Mouse (Mus musculus): ENCODE results near the gene Endod1.
"Not testable (repeated sequence)": the region's sequence is repeated elsewhere in the genome, so short reads cannot be mapped to it uniquely, and the experiment has no call there.

Gene Endod1

DNA sequence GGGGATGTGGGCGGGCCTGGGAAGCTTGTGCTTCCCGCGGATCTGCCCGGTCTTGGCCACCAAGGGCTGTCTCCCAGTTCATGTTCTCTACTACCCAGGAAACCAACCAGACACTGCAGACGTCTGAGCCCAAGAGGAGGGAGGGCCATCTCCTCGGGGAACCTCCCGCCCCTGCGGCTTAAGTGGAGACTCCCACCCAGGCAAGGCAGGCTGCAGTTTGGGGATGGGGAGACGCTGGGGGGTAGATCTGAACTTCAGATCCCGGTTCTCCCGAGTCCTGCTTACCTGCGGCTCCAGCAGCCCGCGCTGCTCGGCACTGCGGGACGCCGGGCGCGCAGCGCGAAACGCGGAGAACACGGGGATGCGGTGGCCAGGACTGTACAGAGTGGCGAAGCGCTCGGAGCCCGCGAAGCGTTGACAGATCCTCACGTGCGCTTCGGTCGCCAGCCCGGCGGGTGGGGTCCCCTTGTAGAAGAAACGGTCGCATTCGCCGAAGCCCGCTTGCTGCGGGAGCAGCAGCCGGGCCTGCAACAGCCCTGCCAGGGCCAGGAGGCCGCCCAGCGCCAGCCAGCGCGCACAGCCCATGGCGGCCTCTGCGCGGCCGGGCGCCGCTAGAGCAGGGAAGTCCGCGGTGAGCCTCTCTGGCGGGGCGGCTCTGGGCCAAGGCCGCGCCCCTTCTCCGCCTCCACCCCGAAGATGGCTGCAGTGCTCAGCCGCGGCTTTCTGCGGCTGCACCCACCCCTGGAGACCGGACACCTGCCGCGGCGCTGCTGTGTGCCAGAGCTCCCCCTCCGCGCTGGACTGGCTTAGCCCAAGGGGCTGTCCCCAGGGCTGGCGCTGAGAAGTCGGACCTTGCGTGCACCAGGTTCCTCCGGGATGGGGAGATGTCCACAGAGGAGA is 671 bp downstream of the Endod1 start:
- peak; percentile 74 for DNase-seq (ENCODE audit: low spot score)

DNA sequence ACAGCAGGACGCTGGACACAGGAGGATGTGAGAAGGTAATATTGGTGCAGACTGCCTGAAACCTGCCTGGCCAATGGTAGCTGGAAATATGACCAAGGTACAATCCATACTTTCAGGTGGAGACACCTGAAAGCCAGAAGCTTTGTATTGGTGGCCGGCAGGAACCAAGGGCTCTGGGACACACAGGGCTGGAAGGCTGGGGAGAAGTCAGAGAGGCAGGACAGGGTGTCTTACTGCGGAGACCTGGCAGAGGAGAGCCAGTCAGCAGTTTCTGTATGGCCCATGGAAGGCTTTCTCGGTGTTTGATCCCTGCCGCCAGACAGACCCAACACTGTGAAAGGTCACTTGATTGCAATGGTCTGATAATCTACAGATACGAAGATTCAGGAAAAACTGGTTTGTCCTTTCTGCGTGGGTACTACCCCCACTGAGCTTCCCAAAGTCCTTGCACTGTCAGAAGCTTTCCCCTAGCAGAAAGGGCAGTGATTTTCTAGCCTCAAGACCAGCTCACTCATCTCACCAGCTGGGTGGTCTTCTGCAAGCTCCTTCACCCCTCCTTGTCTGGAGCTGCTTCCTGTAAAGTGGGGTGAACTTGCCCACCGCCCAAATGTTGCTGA is 1.4 kb downstream of the Endod1 start:
- no peak for DNase-seq (ENCODE audit: low spot score)

DNA sequence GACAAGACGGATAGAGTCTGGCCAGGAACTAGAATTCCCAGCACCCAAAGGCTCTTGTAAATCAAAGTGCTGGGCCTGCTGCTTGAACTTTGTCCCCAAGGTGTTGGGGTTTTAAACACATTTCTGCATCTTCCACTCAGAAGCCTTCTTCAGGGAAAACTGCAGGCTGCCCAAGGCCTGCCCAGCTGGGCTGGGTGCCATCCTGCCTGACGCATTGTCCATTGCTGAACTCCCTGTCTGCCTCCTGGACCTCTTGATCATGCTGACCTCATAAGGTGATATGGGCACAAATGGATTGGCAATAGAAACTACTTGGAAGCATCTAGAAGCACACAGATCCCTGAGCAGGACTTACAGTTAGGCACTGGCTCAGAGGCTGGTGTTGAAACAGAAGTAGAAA is 3.2 kb downstream of the Endod1 start:
- no peak for DNase-seq (ENCODE audit: low spot score)

DNA sequence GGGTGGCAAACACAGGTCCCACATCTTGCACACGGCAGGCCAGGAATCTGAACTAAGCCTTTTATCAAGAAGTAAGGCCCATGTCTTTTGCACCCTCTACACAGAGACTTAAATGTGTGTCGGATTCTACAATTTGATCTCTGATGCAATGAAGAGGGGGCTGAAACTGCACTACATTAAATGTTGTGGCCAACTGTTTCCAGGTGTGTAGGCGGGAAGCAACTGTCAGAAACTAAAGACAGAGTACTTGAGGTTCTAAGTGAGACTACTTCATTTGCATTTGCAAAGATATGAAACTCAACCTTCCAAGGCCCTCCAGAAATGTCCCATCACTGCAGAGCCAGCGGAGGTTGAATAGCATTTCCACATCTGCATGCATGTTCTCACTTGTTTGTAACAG is 5.2 kb downstream of the Endod1 start:
- no peak for DNase-seq (ENCODE audit: low spot score)

DNA sequence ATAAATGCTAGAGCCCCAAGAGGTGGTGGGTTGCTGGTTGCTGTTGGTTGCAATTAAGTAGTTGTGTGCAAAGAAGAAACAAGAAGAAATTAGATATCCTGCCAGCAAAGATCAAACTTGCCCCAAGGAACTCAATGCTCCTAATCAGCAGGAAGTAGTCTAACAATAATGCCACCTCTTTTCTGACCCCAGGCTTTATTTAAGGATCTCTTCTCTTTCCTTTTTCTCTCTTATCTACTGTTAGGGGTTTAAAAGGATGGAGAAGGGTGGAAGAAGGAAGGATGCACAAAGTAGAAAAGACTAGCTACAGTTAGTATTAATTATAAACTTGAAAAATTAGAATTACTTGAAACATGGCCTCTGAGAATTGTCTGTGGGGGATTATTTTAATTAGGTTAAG is 8.9 kb downstream of the Endod1 start:
- no peak for DNase-seq (ENCODE audit: low spot score)

DNA sequence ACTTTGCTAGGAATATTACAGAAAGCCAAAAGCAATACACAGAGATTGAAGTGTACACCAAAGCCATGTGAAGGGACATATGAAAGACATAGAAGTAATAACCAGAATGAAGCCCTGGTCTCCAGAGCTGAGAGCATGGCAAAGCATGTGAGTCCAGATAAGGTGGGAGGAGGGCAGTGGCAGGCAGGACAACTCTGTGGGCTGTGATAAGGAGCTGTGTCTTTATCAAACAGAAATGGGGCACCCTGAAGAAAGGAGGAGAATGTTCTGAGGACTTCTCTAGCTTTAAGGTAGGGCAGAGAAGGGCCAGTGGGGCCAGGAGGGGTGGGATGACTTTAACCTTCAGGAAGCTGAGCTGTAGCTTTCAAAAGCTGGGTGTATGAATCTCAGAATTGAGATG is 12.0 kb downstream of the Endod1 start:
- peak; percentile 85 for DNase-seq (ENCODE audit: low spot score)

DNA sequence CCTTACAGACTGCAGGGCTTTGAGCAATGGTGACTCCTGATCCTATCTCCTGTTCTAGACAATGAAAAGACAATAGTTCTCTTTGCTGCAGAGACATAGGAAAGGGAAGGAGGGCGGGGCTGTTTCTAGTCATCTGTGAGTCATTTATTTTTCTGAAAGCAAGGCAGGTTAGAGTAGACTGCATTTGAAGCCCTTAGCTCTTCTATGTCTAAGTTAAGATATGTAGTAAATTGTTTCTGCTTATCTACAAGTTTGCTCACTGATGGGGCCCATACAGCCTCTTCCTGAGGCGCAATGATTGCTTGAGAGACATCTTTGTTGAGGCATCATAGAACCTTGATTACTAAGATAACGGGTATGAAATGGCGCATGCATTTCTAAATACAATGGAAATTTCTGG is 13.5 kb downstream of the Endod1 start:
- peak; percentile 45 for DNase-seq (ENCODE audit: low spot score)

DNA sequence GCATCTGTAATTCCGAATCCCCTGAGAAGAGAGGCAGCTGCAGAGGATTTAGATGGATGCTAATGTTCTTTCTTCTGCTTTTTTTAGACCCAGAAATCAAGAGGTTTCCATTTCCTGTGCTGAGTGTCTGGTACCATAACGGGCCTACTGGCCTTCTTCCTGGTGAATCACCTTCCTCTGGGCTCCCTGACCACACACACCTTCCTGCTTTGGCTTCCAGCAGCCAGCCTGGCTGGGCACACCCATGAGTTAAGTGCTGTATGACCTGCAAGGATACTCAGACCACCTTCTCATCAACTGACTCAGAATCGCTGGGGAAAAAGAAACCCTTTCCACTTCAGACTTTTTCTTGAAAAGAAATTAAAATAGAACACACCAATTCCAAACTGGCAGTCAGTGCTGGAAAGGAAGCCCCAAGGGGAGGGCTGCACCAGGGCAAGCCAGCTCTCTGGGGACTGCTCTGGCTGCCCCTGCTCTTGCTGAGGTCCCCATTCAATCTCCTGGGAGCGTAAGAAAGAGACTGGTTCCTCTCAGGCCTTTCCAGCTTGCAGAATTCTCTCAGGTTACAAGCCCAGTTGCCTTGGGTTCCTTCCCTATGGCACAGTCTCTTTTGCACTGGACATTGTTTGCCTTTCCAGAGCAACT is 15.7 kb downstream of the Endod1 start:
- no peak for DNase-seq (ENCODE audit: low spot score)

DNA sequence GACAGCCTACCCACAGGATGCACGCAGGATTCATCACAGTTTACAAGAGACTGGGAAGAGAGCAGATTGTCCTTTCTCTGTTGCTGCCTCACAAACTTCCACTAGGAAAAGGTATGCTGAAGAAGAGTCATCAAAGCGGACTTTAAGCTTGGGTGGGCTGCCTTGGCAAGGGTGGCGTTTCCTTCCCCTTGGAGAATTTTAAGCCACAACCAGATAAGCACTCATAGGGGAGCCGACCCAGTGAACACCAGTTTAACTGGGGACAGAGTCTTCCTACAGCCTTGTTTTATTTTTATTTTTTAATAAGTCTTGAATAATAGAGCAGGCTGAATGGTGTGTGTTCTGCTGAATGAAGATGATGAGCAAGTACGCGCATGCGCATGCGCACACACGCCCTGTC is 16.6 kb downstream of the Endod1 start:
- no peak for DNase-seq (ENCODE audit: low spot score)

DNA sequence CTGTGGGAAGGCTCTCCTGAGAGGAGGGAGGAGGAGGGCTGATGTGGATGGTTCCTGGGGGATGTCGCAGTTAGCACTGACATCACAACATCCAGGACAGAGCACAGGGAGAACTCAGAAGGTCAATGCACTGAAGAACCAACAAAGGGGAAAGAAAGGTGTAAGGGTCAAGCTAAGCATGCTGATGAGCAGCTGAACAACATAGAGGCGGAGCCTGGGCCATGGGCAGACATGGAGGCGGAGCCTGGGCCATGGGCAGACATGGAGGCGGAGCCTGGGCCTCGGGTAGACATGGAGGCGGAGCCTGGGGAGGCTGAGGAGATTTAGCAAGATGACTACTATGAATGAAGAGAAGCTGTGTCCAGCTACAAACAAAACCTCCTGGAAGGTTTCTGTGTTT is 17.8 kb downstream of the Endod1 start:
- DNase-seq (ENCODE audit: low spot score) = peak; percentile 65

DNA sequence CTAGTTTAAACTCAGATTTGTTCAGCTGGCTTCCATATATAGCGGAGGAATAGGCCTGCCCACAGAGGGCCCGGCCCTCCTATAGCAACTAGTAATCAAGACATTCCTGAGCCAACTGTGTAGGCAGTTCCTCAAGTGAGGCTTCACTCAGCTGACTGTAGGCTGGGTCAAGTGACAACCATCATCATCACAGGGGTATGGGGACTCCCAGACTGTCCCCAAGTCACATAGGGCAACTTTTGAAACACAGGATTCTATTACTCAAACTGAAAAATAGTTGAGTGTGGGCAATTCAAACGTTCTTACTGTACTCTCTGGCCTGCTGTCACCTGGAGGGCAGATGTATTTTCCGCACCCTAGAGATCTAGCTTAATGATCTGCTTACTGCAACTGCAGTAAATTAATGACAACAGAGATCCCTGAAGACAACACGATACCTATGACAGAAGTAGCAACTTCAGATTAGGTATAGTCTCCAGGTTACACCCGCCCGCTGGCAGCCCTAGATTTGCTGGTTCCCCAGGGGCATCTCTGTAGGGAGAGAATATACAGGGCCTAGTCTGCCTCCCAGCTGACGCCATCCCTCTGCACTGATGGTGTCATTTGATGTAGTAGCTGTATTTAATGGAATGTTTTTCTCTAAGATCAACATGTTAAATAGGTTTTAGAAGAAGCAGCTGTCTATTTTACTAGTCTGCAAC is 19.1 kb downstream of the Endod1 start:
- no peak for DNase-seq (ENCODE audit: low spot score)

DNA sequence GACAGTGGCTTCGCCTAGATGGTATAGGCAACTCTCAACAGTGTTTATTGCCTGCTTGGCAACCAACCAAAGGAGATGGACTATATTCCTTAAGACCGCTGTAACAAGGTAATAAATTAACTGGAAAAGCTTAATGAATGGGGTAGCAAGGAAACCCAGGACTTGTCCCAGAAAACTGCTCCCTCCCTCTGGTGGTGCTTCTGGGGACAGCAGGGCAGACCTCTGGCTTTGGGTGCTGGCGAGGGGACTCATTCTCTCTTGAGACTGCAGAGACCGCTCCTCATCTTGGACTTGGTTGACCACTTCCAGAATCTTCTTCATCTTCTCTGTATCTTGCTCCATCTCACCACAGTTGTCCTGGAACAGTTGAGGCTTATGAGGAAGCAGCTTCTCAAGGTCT is 24.3 kb downstream of the Endod1 start:
- DNase-seq (ENCODE audit: low spot score) = no peak

DNA sequence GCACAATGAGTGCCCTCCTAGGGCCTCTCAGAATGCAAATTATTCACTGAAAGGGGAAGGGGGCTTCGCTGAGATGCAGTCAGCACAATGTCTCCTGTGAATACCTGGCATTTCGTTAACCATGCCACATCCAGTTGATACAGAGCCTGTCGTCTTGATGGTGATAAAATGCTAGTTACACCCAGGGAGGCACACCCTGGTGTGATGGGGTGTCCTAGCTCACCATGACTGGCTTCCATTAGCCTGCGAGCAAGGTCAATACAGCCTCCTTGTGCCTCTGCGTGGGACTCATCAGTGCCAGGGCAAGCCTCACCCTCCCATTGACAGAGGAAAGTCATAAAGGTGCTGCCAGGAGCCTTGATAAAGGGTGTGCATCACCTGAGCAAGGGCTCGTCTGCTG is 26.5 kb downstream of the Endod1 start:
- no peak for DNase-seq (ENCODE audit: low spot score)

DNA sequence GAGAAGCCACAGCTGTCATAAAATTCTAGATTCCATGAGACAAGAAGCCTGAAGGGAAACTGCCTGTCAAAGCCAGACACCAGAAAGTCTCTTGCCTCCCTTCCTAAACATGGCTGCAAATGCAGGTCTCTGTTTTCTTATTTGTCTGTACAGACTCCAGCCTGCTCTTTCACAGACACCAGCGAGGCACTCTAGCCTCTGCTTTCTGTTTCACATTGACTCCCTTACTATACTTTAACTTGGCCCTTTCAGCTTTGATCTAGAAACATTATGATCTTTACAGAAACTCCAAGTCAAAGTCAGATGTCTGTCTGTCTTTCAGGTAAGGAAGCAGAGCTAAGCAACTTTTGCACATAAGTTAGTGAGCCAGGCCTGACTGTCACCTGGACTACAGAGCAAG is 29.0 kb downstream of the Endod1 start:
- no peak for DNase-seq (ENCODE audit: low spot score)

DNA sequence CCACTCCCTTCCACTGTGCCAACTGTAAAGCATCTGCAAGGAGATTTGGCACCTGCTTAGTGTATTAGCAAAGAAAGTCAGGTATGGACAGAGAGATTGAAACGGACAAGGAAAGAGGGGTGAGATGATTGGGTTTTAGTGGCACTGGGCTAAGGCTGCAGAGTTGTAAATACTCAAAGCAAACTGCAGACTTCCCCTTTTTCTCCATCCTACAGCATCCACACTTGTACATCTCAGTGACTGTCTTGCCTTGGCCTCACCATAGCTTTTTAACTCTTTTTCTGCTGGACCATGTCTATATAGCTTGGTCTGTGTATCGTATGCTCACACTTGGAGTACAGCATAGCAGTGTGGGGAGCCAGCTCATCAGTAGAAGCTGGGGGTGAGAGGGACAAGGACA is 30.5 kb downstream of the Endod1 start:
- no peak for DNase-seq (ENCODE audit: low spot score)

DNA sequence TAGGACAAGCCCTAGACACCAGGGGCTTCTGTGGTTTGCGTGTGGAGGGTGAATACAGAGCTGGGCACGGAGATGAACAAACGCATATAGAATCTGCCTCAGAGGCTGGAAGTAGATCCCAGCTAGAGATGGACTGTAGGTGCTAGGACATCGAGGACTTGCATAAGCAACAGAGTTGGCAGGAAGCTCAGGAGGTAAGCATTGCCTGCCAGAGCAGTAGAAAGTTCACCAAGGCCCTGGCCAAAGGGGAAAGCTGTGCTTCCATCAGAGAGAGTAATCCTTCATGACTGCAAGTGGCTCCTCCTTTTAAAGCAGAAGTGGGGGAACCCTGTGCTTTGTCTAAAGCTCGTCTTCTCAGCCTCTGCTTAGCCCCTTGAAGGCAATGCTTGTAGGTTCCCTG is 31.9 kb downstream of the Endod1 start:
- DNase-seq (ENCODE audit: low spot score) = no peak

DNA sequence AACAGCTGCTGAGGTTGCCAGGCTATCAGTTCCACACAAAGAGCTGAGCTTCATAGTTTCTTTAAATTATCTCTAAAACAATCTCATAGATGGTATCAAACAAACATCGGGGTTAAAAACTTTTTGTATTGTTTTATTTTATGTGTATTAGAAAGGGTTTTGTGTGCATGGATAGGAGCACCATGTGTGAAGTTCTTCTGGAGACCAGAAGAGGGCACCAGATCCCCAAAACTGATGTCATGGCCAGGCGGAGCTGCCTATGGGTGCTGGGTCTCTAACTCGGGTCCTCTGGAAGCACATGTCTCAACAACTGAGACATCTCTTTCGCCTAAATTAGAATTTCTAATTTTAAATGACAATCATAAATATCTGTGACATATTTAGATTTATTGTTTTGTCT is 32.9 kb downstream of the Endod1 start:
- peak; percentile 55 for DNase-seq (ENCODE audit: low spot score)

DNA sequence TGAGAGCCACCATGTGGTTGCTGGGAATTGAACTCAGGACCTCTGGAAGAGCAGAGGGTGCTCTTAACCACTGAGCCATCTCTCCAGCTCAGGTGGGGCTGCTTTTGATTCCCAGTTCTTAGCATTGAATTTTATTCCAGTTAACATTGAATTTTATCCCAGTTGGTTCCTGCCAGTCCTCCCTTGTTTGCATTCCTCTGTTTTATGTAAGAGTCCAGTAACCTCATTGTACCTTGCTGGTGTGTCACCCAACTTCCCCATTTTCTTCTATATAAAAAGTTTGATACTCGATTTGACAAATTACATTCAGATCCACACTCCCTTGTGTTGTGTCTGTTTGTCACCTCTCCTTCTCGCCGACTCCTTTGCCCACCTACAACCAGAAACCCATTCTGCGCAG is 35.4 kb downstream of the Endod1 start:
- DNase-seq (ENCODE audit: low spot score) = not testable (repeated sequence)

DNA sequence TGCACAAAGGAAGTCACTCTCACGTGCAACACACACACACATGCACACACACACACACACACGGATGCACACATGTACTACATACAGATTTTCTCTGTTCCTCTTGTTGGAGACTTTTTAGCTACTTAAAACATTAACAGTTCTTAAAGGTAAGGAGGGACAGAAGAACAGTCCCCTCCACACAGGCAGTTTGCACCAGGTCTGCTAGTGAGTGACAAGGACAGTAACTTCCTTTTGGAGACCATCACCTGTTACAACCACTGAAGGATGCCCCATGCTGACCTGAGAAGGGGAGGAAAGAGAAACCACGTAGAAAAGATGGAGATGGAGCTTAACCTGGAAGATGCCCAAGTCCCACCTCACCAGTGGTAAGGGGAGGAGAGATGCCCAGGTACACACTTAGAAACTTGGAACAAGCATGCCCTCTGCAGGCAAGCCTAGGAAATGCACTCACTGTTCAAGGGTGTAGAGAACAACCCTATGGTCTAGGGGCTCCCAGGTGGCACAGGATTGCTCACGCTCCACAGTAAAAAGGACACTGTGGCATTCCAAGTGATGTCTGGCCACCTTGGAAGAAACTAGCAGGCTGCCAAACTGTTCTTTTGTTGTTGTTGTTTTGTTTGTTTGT is 39.2 kb downstream of the Endod1 start:
- DNase-seq (ENCODE audit: low spot score) = no peak

DNA sequence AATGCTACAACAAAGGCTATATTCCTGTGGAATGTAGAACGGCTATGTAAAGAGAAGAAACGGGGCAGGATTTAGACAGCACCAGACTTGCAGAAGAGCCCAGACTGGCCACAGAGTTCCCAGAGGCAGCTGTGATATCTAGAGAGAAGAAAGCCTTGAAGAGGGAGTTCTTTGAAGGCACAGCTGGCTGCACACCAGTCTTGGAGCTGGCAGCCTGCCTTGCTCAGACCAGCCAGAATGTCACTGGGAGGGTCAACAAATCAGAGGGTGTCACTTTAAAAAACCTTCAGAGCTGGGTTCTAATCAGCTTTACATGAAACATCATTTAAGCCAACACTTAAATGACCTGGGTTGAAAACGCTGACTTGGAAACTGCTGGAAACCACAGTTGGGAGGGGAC is 42.6 kb downstream of the Endod1 start:
- DNase-seq (ENCODE audit: low spot score) = no peak

DNA sequence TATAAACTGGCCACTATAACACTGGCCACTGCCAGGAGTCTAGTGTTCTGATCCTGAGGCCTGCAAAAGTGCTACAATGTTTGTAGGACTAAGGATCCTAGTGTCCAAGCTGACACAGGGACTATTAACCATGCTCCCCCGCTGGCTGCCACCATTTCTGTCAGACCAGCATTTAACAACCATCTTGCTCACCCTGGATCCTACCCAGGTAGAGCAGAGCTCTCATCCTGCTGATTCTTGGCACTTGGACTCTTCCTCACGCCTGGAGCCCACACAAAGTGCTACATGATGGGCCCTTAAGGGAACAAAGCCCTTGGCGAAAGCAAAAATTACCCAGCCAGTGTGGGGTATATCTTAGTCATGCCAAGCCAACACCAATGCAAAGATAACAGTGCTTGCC is 44.4 kb downstream of the Endod1 start:
- no peak for DNase-seq (ENCODE audit: low spot score)

DNA sequence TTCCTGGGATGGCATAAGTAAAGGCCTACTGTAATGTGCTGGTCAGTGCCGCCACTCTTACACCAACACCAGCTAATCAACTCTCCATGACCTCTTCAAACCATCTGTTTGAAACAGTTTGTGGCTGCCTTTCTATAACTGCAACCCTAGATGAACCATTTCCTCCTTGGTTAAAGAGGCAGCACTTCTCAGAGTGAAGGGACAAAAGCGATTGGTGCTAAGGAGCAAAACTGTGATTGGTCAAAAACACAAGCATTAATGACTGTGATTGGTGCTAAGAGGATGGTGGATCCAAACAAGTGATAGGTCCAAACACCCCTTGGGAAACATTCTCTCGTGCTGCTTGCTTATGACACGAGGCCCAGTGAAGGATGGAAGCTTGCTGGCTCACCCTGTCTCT is 45.5 kb downstream of the Endod1 start:
- no peak for DNase-seq (ENCODE audit: low spot score)

All from c-Kit-positive CD71-positive TER-119-positive erythroid progenitor cells, embryonic 14.5 days (primary cell).